Mouse (Mus musculus) embryo, embryonic 11.5 days (tissue): ENCODE data around the gene Olfr547.
A peak's percentile ranks its signal among the peaks of the same experiment; 100 is the strongest.
"Not testable (repeated sequence)": the region's sequence is repeated elsewhere in the genome, so short reads cannot be mapped to it uniquely, and the experiment has no call there.

ENCODE experiments used
- DNase-seq: peaks from one replicate; pipeline ENCODE4 v3.0.0-alpha.2; 2012; ENCODE audit warnings: low read depth, low spot score

Gene Olfr547

GRCm38 (mm10) chr7:102534449-102534848 is at the start of gene Olfr547:
Gene Olfr547 (plus strand): TSS chr7:102534749.
- DNase-seq, result no peak

- not testable (repeated sequence) for DNase-seq
Measured at GRCm38 (mm10) chr7:102484766-102485165, 49.8 kb upstream of the Olfr547 start.

- no peak for DNase-seq
Measured at GRCm38 (mm10) chr7:102486105-102486504, 48.4 kb upstream of the Olfr547 start.

- no peak for DNase-seq
Measured at GRCm38 (mm10) chr7:102488161-102488560, 46.4 kb upstream of the Olfr547 start, which contains the start of gene Olfr544. Gene Olfr544 (minus strand): TSS chr7:102488313.

GRCm38 (mm10) chr7:102494416-102494815 is 40.1 kb upstream of the Olfr547 start:
- DNase-seq, result not testable (repeated sequence)

- no peak for DNase-seq
Measured at GRCm38 (mm10) chr7:102499473-102499872, 35.1 kb upstream of the Olfr547 start, which contains the start of gene Olfr545. Gene Olfr545 (minus strand): TSS chr7:102499573.

GRCm38 (mm10) chr7:102501986-102502385 is 32.6 kb upstream of the Olfr547 start:
- DNase-seq, result no peak

- peak; percentile 46 for DNase-seq
Measured at GRCm38 (mm10) chr7:102506848-102507247, 27.7 kb upstream of the Olfr547 start.

- DNase-seq, result no peak
Measured at GRCm38 (mm10) chr7:102508066-102508465, 26.5 kb upstream of the Olfr547 start.

GRCm38 (mm10) chr7:102508666-102509065 is 25.9 kb upstream of the Olfr547 start:
- DNase-seq, result no peak

GRCm38 (mm10) chr7:102509726-102510125 is 24.8 kb upstream of the Olfr547 start:
- no peak for DNase-seq

- DNase-seq, result no peak
Measured at GRCm38 (mm10) chr7:102511927-102512326, 22.6 kb upstream of the Olfr547 start.

- peak; percentile 66 for DNase-seq
Measured at GRCm38 (mm10) chr7:102512814-102513435, 21.6 kb upstream of the Olfr547 start.

- DNase-seq, result no peak
Measured at GRCm38 (mm10) chr7:102514144-102514543, 20.4 kb upstream of the Olfr547 start.

GRCm38 (mm10) chr7:102516261-102517050 is 18.1 kb upstream of the Olfr547 start:
- DNase-seq, result no peak

- DNase-seq, result no peak
Measured at GRCm38 (mm10) chr7:102517051-102517335, 17.6 kb upstream of the Olfr547 start.

- DNase-seq, result no peak
Measured at GRCm38 (mm10) chr7:102529052-102529451, 5.5 kb upstream of the Olfr547 start.

GRCm38 (mm10) chr7:102540596-102540995 is 6.0 kb downstream of the Olfr547 start, which contains the start of gene Olfr548-ps1:
Gene Olfr548-ps1 (plus strand): TSS chr7:102540896.
- DNase-seq, result no peak

GRCm38 (mm10) chr7:102541251-102541650 is 6.7 kb downstream of the Olfr547 start:
- no peak for DNase-seq

GRCm38 (mm10) chr7:102549570-102549969 is 15.0 kb downstream of the Olfr547 start, which contains the start of gene Olfr549:
Gene Olfr549 (plus strand): TSS chr7:102549870.
- DNase-seq, result no peak

GRCm38 (mm10) chr7:102553279-102553678 is 18.7 kb downstream of the Olfr547 start:
- DNase-seq, result no peak

- DNase-seq, result peak; percentile 65
Measured at GRCm38 (mm10) chr7:102564999-102565997, 30.7 kb downstream of the Olfr547 start, which contains the start of gene Trim21. Gene Trim21 (minus strand): TSS chr7:102565486.
